Mouse (Mus musculus): Measurements from ENCODE around the gene Amtn.
"Not testable (repeated sequence)": the region's sequence is repeated elsewhere in the genome, so short reads cannot be mapped to it uniquely, and the experiment has no call there.

Gene Amtn

DNA sequence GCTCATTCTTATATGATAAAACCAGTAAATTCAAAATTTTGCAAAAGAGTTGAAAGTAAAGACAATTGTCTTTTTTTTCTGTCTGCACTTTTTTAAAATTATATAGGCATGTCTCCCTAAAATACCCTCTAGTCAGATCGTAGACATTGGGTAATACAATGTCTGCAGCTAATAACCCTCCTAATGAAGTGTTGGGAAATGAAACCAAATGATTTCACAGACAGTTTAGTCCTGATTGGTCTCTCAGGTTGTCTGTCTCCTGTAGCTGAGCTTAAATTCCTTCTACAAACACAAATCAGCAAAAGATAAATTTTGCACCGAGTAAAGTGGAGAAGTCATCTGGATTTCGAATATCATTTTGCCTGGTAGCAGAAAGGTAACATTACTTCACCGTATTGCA is at the start of gene Amtn:
Gene Amtn, plus strand, starts transcription at position 301 of the 400 bp plus-strand sequence.
- no peak for DNase-seq

DNA sequence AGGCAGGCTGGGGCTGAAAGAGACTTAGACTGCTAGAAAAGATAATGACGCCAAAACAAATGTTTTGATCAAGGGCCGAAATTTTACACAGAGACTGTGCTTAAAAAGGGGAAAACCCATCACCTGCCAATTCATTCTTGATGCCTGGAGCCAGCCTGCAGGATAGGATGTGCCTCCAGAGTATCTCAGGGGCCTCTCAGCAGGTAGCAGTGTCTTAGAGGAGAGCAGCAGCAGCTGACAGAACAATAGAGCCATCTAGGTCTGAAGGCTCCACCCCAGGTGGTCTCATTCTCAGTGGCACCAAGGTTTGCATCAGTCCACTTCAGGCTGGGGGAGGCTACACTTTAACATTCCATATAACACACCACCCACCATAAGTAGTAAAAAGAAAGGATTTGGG is 27.4 kb upstream of the Amtn start:
- not testable (repeated sequence) for DNase-seq

DNA sequence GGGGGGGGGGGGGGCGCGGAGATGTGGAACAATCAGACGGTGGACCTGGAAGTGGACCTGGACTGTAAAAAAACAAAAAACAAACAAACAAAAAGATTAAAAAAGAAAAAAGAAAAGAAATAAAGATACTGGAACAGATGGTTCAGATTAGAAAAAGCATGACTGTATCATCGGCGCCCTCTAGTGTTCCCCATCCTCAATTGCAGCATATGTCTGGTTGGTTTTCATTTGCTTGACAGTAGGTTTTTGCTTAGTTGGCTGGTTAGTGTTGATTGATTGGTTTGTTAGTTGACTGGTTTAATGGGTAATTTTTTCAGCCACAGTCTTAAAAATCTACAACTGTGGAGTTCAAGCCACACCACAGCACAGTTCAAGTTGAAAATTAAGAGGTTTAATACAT is 11.1 kb upstream of the Amtn start:
- no peak for DNase-seq

DNA sequence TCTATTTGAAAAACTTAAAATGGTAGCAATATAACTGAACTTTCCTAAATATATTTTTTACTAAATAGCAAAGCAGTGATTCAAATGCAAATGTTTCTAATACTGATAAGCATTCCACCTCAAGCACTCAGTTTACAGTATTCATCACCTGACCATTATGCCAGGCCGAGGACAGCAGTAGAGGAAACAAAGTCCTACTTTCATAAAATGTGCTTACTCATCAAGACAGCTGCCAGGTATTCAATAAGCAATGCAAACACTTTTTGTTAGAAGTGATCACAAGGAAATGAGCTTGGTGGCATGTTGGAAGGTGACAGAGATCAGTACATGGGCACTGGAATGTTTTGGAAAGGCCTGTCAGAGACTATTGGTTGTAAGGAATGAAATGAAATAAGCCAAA is 9.0 kb upstream of the Amtn start:
- no peak for DNase-seq

DNA sequence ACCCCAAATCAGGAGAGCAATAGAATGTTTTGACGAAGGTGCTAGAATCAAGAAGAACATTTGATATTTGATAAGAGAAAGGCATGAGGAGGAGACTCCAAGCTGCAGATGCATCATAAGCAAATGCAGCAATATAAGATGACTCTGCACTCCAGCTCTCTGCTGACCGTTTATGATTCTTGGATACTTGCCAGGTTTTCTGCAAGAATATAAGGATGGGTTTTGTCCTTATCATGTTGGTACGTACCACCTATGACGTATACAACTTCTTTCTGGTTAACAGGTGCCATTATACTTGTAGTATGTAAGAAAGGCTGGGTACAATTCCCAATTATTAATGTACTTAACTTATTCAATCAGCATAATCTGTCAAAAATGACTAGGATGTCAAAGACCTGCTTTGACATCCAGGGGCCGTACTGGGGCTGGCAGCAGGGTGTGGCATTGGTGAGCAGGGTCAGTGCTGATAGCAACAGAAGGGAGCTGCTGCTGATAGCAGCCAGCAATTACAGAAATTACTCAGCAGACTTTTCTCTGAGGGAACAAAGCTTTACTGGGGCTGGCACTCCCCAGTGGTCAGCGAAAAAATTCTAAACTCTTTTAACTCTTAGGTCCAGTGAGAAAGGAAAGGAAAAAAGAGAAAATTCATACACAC is 5.2 kb upstream of the Amtn start:
- no peak for DNase-seq

DNA sequence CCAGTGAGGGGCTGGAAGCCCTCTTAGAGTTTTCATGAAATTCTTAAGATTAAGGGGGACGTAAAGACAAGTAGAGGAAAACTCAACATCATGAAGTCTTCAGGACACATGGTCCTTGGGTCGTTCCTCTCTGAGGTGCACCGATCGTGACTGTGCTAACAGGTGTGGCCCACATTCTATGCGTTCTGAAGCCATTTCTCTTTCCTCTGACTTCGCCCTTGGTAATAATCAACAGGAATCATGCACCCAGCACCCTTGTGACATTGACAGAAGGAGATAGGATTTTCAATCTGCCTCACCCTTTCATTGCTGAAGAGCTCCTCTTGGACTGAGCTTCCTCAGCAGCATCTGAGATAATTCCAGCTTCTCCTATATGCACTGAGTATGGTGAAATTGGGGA is 3.3 kb upstream of the Amtn start:
- no peak for DNase-seq

DNA sequence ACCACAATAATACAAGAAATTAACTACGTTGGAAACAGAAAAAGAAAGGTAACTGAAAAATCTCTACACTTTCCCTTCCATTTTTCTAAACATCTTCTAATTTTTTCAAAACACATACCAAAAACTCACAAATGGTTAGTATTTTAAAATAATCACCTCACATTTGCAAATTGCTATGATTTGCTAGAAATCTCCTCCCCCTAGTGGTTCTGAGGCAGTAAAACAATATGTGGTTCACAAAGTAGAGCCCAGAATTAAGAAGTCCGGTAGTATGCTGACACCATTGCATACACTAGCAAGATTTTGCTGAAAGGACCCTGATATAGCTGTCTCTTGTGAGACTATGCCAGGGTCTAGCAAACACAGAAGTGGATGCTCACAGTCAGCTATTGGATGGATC is 16.1 kb downstream of the Amtn start:
- DNase-seq, result not testable (repeated sequence)

DNA sequence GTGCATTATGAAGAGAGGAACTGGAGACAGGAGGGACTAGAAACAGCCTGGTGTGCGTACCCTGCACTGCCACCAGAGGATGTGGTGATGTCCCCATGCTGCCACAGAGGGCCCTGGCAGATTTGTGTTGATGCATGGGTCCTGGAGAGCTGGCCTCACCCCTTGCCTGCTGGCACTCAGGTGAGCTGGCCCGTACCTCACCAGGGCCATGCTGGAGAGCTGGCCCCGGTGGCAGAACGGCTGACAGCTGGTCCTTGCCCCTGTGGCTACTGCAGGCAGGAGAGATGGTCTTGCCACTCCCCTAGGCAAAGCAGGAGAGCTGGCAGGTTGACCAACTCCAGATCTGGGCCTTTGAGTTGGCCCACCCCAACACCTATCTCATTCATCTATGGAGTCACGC is 22.7 kb downstream of the Amtn start:
- no peak for DNase-seq

DNA sequence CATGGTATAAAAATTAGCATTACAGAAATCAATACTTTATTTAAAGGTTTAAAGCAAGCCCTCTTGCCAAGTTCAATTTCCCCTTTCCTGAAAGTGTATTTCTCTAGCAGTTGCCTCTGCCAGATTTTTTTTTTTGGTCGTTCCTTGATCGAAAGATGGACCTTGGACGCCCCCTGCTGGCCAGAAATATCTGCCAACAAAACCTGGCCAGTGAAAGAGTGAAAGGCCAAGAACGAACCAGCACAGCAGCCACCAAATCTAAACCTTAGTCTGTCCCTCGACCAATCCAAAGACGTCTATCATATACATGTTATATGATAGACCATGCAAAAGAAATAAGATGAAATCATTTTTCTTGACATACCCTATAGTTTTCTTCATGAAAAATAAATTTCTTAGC is 23.9 kb downstream of the Amtn start:
- peak; percentile 6 to 12 for DNase-seq

DNA sequence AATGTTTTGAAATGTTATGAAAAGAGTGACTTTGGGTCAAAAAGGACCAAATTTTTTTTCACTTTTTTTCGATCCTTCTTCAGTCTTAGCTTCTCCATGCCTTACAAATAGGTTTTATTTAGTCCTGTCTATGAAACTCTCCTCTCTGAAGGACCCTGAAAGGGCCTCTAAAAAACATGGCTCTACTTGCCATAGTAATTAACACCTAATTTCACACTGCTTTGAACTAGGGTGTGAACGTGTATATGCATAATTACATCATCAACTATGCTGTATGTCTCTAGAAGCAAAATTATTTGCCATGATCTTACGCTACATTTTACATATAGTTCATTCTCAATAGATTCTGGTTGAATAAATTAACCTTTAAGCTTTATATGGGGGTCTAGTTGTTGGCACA is 25.6 kb downstream of the Amtn start:
- no peak for DNase-seq

DNA sequence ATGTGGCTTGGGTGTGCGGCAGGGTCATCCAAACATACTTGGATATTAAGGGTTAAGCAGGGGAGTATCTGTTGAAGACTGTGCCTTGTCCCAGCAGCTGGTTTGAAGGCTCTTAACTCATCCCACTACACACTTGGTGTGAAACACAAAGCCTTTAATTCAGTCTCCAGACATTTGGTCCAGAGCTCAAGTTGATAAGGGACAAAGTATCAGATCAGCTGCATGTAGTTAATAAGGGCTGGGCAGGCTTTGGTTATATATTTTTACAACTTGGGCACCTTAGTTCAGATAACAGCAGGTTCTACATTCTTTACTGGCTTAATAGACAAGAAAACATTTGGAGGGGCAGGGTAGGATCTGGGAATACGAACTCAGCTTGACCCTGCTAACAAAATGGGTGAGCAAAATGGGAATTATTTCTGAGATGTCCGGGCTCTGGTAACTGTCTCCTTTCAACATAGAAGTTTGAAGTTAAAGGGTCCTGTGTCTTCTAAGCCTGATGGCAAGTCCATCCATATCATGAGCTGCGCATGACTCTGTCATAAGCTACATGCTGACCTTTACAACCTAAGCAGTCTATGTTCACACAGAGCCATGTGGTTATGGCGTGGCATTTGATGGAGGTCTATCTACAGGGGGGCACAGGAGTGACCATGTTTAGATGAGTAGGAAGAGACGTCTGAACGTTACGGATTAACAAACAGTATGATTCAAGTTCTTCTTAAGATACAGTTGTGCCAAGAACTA is 44.6 kb downstream of the Amtn start:
- no peak for DNase-seq

DNA sequence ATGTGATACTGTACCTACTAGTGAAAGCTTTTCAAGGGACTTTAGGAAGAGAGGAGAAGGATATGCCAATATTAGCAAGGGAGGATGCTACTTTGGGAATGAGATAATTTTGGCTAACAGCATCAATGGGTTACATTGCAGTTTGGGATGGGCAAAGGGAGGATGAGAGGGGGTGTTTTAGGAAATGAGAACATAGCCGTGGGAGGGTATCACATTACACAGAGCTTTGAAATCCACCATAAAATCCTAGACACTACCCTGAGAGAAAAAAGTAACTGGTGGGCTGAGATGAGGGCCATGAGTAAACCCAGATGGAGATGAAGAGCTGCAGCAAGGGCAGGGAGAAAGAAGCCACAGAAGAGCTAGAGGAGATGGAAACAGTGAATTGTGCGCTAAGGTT is 49.0 kb downstream of the Amtn start:
- not testable (repeated sequence) for DNase-seq

DNA sequence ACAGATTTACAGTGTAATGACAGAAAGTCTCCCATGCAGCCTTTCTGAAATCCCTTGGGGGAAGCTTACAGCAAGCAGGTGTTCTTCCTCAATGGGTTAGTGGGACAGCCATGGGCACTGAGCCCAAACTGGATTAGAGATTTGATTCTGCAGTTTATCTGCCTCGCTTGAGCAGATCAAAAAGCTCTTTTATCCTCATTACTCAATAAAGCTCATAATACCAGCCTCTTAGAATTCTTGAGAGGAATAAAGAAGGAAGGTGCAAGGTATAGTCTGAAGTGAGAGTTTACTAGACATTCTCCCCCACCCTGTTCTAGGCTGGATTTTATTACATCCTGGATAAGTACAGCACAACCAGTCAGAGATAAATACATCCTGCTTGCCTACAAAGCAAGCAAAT is 50.8 kb downstream of the Amtn start:
- no peak for DNase-seq

Data from thymus, adult 18-20 months (tissue).